Mouse (Mus musculus): ENCODE data around the gene Slc22a23. TPM values are rescaled to one million over a fixed set of nuclear protein-coding genes. Genes with fewer than 3 reads are reported as not detected.
"Not testable (repeated sequence)": the region's sequence is repeated elsewhere in the genome, so short reads cannot be mapped to it uniquely, and the experiment has no call there.

Gene Slc22a23
- polyA plus RNA-seq (2015; fragmentation: Nextera tagmentation; extraction: Ambion mirVana), result 6.7 and 8.2 TPM in 2 replicates

GRCm38 (mm10) chr13:34345128-34346085 is at the start of gene Slc22a23:
Slc22a23 (minus strand) TSS chr13:34345182.
- WGBS (ENCODE audit: insufficient replicate concordance), result 2% methylated on average over 55 of the region's 69 CpGs
- H3K27me3 ChIP-seq (ENCODE audit: control insufficient read depth, insufficient read depth, low read depth, low read length), result no peaks in the 10 kb centered on the region; the same call in 1 of the 2 replicates
- no peaks in the 10 kb centered on the region for H3K9me3 ChIP-seq (replicated peaks; ENCODE audit: control insufficient read depth, low read length)
- peaks cover 53% of the 10 kb centered on the region for H3K4me1 ChIP-seq (ENCODE audit: control insufficient read depth, low read depth, low read length)
- peak within 1 kb of the TSS; percentile 89 for H3K4me2 ChIP-seq (ENCODE audit: low read depth, low read length)
- peak within 1 kb of the TSS; percentile 98 for H3K9ac ChIP-seq (ENCODE audit: low read depth, low read length)
- H3K4me3 ChIP-seq (ENCODE audit: low read depth, low read length), result peak within 1 kb of the TSS; percentile 94
- H3K27ac ChIP-seq (ENCODE audit: low read length), result peak within 1 kb of the TSS; percentile 89
- ATAC-seq (ENCODE audit: low read depth), result peak; percentile 75
- H3K36me3 ChIP-seq (ENCODE audit: control insufficient read depth, insufficient read depth), result peaks cover 4% of the 10 kb centered on the region

- H3K4me3 ChIP-seq (ENCODE audit: low read depth, low read length); H3K27me3 ChIP-seq (ENCODE audit: control insufficient read depth, insufficient read depth, low read depth, low read length); H3K27ac ChIP-seq (ENCODE audit: low read length); H3K4me2 ChIP-seq (ENCODE audit: low read depth, low read length); H3K9me3 ChIP-seq (replicated peaks; ENCODE audit: control insufficient read depth, low read length); H3K9ac ChIP-seq (ENCODE audit: low read depth, low read length); ATAC-seq (ENCODE audit: low read depth); H3K36me3 ChIP-seq (ENCODE audit: control insufficient read depth, insufficient read depth): not testable (repeated sequence)
- WGBS (ENCODE audit: insufficient replicate concordance), result 64% methylated on average over 8 of the region's 16 CpGs
- H3K4me1 ChIP-seq (ENCODE audit: control insufficient read depth, low read depth, low read length), result peaks cover 14% of the 10 kb centered on the region
Observed at GRCm38 (mm10) chr13:34394305-34394704, 49.3 kb upstream of the Slc22a23 start.

DNA sequence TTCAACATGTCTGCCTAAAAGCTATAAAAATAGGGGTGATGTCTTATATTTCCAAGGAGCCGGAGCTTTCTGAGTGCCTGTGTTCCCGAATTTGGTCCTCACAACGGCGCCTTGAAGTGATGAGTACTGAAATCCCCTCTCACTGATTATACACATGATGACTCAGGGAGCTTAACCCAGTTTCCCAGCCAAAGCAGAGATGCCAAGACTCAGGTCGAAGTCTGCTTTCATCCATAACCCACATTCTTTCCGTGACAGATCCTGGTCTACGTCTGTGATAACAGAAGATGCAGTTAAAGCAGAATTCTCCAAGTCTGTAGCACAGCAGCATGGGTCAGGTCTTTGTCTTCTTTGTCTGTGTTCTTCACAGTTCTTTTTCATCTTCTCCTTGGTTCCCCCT is 47.4 kb upstream of the Slc22a23 start:
- H3K9ac ChIP-seq (ENCODE audit: low read depth, low read length), result no peak overlapping the region
- WGBS (ENCODE audit: insufficient replicate concordance), result 66% methylated on average over 7 of the region's 7 CpGs
- no peak for ATAC-seq (ENCODE audit: low read depth)

DNA sequence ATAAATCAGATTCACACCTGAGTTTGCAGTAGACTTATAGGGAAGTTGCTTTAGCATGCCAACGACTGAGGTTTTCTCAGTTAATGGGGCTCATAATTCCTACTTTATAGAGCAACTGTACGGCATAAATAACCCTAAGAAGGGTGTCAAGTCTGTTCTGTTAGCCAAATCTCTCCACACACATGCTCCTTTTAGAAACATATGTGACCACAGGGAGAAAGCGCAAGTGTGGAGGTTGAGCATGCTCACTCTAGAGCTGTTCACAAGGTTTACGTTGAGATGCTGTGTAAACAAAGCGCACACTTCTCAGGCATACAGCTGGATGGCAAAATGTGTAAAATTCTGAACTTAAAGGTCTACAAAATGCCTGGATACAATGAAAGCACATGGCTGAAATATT is 43.2 kb upstream of the Slc22a23 start:
- Histone ChIP-seq H3K4me2 (ENCODE audit: low read depth, low read length) (no peak overlapping the region), H3K4me1 (ENCODE audit: control insufficient read depth, low read depth, low read length) (no peaks in the 10 kb centered on the region), H3K27me3 (ENCODE audit: control insufficient read depth, insufficient read depth, low read depth, low read length) (no peaks in the 10 kb centered on the region), H3K27ac (ENCODE audit: low read length) (no peak overlapping the region), H3K9ac (ENCODE audit: low read depth, low read length) (no peak overlapping the region), H3K4me3 (ENCODE audit: low read depth, low read length) (no peak overlapping the region), H3K9me3 (replicated peaks; ENCODE audit: control insufficient read depth, low read length) (no peaks in the 10 kb centered on the region), H3K36me3 (ENCODE audit: control insufficient read depth, insufficient read depth) (no peaks in the 10 kb centered on the region)
- 75% methylated on average over 5 of the region's 5 CpGs for WGBS (ENCODE audit: insufficient replicate concordance)
- ATAC-seq (ENCODE audit: low read depth), result no peak

More for the DNA sequence above, 47.4 kb upstream of the Slc22a23 start:
- Histone ChIP-seq H3K9me3 (replicated peaks; ENCODE audit: control insufficient read depth, low read length) (no peaks in the 10 kb centered on the region), H3K4me1 (ENCODE audit: control insufficient read depth, low read depth, low read length) (no peaks in the 10 kb centered on the region), H3K4me2 (ENCODE audit: low read depth, low read length) (no peak overlapping the region), H3K27me3 (ENCODE audit: control insufficient read depth, insufficient read depth, low read depth, low read length) (no peaks in the 10 kb centered on the region), H3K4me3 (ENCODE audit: low read depth, low read length) (no peak overlapping the region), H3K36me3 (ENCODE audit: control insufficient read depth, insufficient read depth) (no peaks in the 10 kb centered on the region), H3K27ac (ENCODE audit: low read length) (no peak overlapping the region)

GRCm38 (mm10) chr13:34383416-34383815 is 38.4 kb upstream of the Slc22a23 start:
- no peaks in the 10 kb centered on the region for H3K9me3 ChIP-seq (replicated peaks; ENCODE audit: control insufficient read depth, low read length)
- ATAC-seq (ENCODE audit: low read depth), result no peak
- no peaks in the 10 kb centered on the region for H3K4me1 ChIP-seq (ENCODE audit: control insufficient read depth, low read depth, low read length)
- no peak overlapping the region for H3K27ac ChIP-seq (ENCODE audit: low read length)
- H3K27me3 ChIP-seq (ENCODE audit: control insufficient read depth, insufficient read depth, low read depth, low read length), result no peaks in the 10 kb centered on the region
- no peak overlapping the region for H3K9ac ChIP-seq (ENCODE audit: low read depth, low read length)
- whole genome bisulfite sequencing (ENCODE audit: insufficient replicate concordance), result 57% methylated on average over 3 of the region's 3 CpGs
- no peak overlapping the region for H3K4me3 ChIP-seq (ENCODE audit: low read depth, low read length)
- no peak overlapping the region for H3K4me2 ChIP-seq (ENCODE audit: low read depth, low read length)
- H3K36me3 ChIP-seq (ENCODE audit: control insufficient read depth, insufficient read depth), result no peaks in the 10 kb centered on the region

DNA sequence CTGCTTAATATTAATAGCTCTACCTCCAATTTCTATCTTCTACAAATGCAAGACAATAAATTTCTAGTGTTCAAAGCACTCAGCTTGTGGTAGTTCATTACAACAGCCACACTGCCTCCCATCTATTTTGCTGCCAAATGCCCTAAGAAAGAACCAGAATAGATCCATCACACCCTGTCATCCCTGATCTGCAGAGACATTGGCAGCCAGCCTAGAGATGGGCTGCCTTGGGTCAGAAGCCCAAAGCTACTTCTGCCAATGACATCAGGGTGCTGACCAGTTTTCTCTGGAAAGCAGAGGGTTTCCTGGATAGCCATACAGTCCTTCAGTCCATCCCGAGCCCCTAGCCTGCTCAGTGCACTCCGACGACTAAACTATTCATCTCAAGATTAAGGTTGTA is 33.9 kb upstream of the Slc22a23 start:
- H3K4me1 ChIP-seq (ENCODE audit: control insufficient read depth, low read depth, low read length), result no peaks in the 10 kb centered on the region
- no peaks in the 10 kb centered on the region for H3K9me3 ChIP-seq (replicated peaks; ENCODE audit: control insufficient read depth, low read length)
- ATAC-seq (ENCODE audit: low read depth), result no peak
- 65% methylated on average over 3 of the region's 3 CpGs for WGBS (ENCODE audit: insufficient replicate concordance)
- H3K36me3 ChIP-seq (ENCODE audit: control insufficient read depth, insufficient read depth), result no peaks in the 10 kb centered on the region
- H3K27ac ChIP-seq (ENCODE audit: low read length), result no peak overlapping the region
- no peaks in the 10 kb centered on the region for H3K27me3 ChIP-seq (ENCODE audit: control insufficient read depth, insufficient read depth, low read depth, low read length)
- no peak overlapping the region for H3K4me3 ChIP-seq (ENCODE audit: low read depth, low read length)
- no peak overlapping the region for H3K4me2 ChIP-seq (ENCODE audit: low read depth, low read length)
- no peak overlapping the region for H3K9ac ChIP-seq (ENCODE audit: low read depth, low read length)

DNA sequence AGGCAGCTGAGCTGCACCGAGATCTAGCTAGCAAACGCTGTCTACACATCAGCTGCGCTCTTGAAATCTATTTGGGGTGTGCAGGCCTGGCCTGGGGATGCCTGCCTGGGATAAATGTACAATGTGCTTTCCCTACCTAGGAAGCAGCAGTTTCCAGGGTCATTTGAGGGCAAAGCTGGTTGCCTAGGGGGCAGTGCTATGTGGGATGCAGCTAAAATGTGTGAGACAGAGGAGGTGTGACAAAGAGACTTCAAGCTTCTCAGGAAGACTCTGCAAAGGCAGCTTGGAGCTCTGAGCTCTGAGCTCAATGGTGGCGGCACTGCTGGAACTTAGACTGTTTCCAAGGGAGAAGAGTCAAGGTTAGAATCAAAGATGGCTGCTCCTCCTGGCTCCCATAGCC is 30.2 kb upstream of the Slc22a23 start:
- H3K4me3 ChIP-seq (ENCODE audit: low read depth, low read length), result no peak overlapping the region
- H3K4me2 ChIP-seq (ENCODE audit: low read depth, low read length), result no peak overlapping the region
- H3K36me3 ChIP-seq (ENCODE audit: control insufficient read depth, insufficient read depth), result no peaks in the 10 kb centered on the region
- no peaks in the 10 kb centered on the region for H3K27me3 ChIP-seq (ENCODE audit: control insufficient read depth, insufficient read depth, low read depth, low read length)
- H3K27ac ChIP-seq (ENCODE audit: low read length), result no peak overlapping the region
- WGBS (ENCODE audit: insufficient replicate concordance), result 65% methylated on average over 4 of the region's 4 CpGs
- no peaks in the 10 kb centered on the region for H3K9me3 ChIP-seq (replicated peaks; ENCODE audit: control insufficient read depth, low read length)
- ATAC-seq (ENCODE audit: low read depth), result no peak
- no peak overlapping the region for H3K9ac ChIP-seq (ENCODE audit: low read depth, low read length)
- H3K4me1 ChIP-seq (ENCODE audit: control insufficient read depth, low read depth, low read length), result no peaks in the 10 kb centered on the region

DNA sequence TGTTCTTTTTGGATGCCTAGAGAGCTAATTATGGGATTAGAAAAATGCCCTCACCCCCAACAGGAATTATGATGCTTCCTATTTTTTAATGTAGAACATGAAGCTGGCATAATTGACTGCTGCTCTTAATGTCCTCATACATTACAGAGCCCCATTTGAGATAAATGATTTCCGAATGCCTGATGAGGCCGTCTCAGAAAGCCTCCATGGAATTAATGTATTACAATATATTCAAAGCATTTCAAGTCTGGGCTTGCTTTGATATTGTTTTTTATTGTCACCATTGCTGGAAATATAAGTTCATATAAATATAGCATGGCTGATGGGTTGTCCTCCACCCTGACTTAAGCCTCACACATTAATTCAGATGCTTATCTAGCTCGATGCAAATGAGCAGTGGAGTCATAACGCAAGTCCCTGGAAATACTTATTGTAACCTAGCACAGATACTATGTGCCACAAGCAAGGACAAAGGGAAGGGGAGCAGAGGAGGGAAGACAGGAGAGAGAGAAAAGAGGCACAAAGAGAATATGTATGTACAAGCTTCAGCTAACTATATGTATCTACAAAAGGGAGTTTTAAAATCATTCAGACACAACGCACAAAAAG is 28.0 kb upstream of the Slc22a23 start:
- no peaks in the 10 kb centered on the region for H3K9me3 ChIP-seq (replicated peaks; ENCODE audit: control insufficient read depth, low read length)

More for the DNA sequence above, 28.0 kb upstream of the Slc22a23 start:
- 78% methylated on average over 5 of the region's 5 CpGs for WGBS (ENCODE audit: insufficient replicate concordance)
- Histone ChIP-seq H3K4me1 (ENCODE audit: control insufficient read depth, low read depth, low read length) (no peaks in the 10 kb centered on the region), H3K27ac (ENCODE audit: low read length) (no peak overlapping the region), H3K9ac (ENCODE audit: low read depth, low read length) (no peak overlapping the region), H3K4me2 (ENCODE audit: low read depth, low read length) (no peak overlapping the region), H3K4me3 (ENCODE audit: low read depth, low read length) (no peak overlapping the region), H3K27me3 (ENCODE audit: control insufficient read depth, insufficient read depth, low read depth, low read length) (no peaks in the 10 kb centered on the region), H3K36me3 (ENCODE audit: control insufficient read depth, insufficient read depth) (no peaks in the 10 kb centered on the region)
- ATAC-seq (ENCODE audit: low read depth), result no peak

Data from liver, embryonic 16.5 days (tissue).